Mouse (Mus musculus) stomach, embryonic 15.5 days (tissue): ENCODE measurements around the gene Clybl. TPM values are rescaled to one million over a fixed set of nuclear protein-coding genes. Genes with fewer than 3 reads are reported as not detected.

ENCODE experiments used
- ATAC-seq: fragments of 200-750 bp; cut with Nextera tagmentation; 2 replicates; pipeline ENCODE4 v1.8.0; 2017; ENCODE audit warnings: low read depth, moderate number of reproducible peaks, moderate TSS enrichment; ENCODE audit not compliant: insufficient read depth, low FRiP score
- H3K27ac ChIP-seq: fragments of 300-500 bp; sonication (generic); 2 replicates; pipeline ENCODE4 v1.5.1; 2015; ENCODE audit warnings: mild to moderate bottlenecking, inconsistent platforms
- H3K27me3 ChIP-seq: fragments of 300-500 bp; sonication (generic); replicated peaks from 2 replicates; pipeline ENCODE4 v1.6.1; 2015; ENCODE audit warnings: inconsistent platforms
- H3K36me3 ChIP-seq: fragments of 300-500 bp; sonication (generic); 2 replicates; pipeline ENCODE4 v1.6.1; 2015; ENCODE audit warnings: inconsistent platforms
- H3K4me1 ChIP-seq: fragments of 300-500 bp; sonication (generic); 2 replicates; pipeline ENCODE4 v1.6.1; 2015; ENCODE audit warnings: inconsistent platforms
- H3K4me2 ChIP-seq: fragments of 300-500 bp; sonication (generic); 2 replicates; pipeline ENCODE4 v1.6.1; 2015; ENCODE audit warnings: mild to moderate bottlenecking, inconsistent platforms
- H3K4me3 ChIP-seq: fragments of 300-500 bp; sonication (generic); replicated peaks from 2 replicates; pipeline ENCODE4 v1.5.1; 2015; ENCODE audit warnings: inconsistent platforms
- H3K9ac ChIP-seq: fragments of 300-500 bp; sonication (generic); 2 replicates; pipeline ENCODE4 v1.6.1; 2015; ENCODE audit warnings: inconsistent platforms
- H3K9me3 ChIP-seq: fragments of 300-500 bp; sonication (generic); 2 replicates; pipeline ENCODE4 v1.6.1; 2016; ENCODE audit warnings: inconsistent platforms
- WGBS: fragments of 180-500 bp; shearing (Covaris S2); methylation state at CpG from one replicate; pipeline ENCODE4 v1.1.7; 2015; 5-methylcytosine and 5-hydroxymethylcytosine counted together
- polyA plus RNA-seq: library from polyadenylated mRNA; unstranded; fragments of >200 nt; fragmentation: Nextera tagmentation; extraction: Ambion mirVana; gene quantifications from 2 replicates; pipeline ENCODE4 v1.2.1, GENCODE M21; 2015

Clybl gene
- polyA plus RNA-seq = 25.1 and 25.4 TPM in 2 replicates

GRCm38 (mm10) chr14:122181078-122181814 lies at the start of gene Clybl:
Gene Clybl, plus strand, starts transcription at chr14:122181704.
- no peaks in the 10 kb centered on the region for H3K36me3 ChIP-seq
- H3K9me3 ChIP-seq = no peaks in the 10 kb centered on the region
- H3K27me3 ChIP-seq = no peaks in the 10 kb centered on the region
- H3K4me1 ChIP-seq = peaks cover 8% of the 10 kb centered on the region; the same call in 1 of the 2 replicates
- 3% methylated on average over 45 of the region's 45 CpGs for WGBS
- peak within 1 kb of the TSS; percentile 71; the same call in 1 of the 2 replicates for H3K9ac ChIP-seq
- H3K27ac ChIP-seq = peak within 1 kb of the TSS; percentile 31; the same call in 1 of the 2 replicates
- peak within 1 kb of the TSS; percentile 83 for H3K4me3 ChIP-seq
- peak within 1 kb of the TSS; percentile 74 for H3K4me2 ChIP-seq
- peak; percentile 100 for ATAC-seq

DNA sequence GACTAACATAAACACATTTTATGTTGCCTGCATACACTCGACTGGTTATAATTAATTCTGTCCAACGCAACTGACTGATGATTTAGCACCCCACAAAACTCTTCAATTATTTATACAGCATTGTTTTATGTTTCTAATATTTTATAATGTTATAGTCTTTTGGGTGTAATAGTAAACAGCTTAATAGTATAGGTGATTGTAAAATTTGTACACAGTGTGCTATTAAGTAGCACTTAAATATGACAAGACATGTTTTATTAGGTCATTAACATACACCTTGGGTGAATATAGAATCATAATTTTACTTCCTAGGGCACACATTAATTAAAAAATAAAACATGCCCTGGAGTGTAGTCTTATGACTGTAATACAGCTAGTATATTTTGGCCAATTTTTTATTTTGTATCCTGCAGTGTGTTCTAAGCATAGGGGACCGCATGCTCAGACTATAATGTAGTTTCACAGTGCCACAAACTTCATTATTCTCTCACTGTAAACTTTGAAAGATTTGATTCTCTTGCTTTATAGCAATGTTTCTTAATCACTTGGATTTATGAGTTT lies 45.1 kb upstream of the Clybl start:
- no peak overlapping the region for H3K4me3 ChIP-seq
- no peak overlapping the region for H3K9ac ChIP-seq
- no peaks in the 10 kb centered on the region for H3K9me3 ChIP-seq
- H3K27me3 ChIP-seq = no peaks in the 10 kb centered on the region
- H3K27ac ChIP-seq = no peak overlapping the region
- H3K4me2 ChIP-seq = no peak overlapping the region
- no peaks in the 10 kb centered on the region for H3K4me1 ChIP-seq
- no peak for ATAC-seq
- peaks cover 13% of the 10 kb centered on the region for H3K36me3 ChIP-seq
- 81% methylated on average over 3 of the region's 3 CpGs for WGBS

GRCm38 (mm10) chr14:122137234-122137633 lies 44.3 kb upstream of the Clybl start:
- Histone ChIP-seq H3K9ac (no peak overlapping the region), H3K27me3 (no peaks in the 10 kb centered on the region), H3K4me1 (no peaks in the 10 kb centered on the region), H3K9me3 (no peaks in the 10 kb centered on the region), H3K27ac (no peak overlapping the region), H3K4me2 (no peak overlapping the region), H3K4me3 (no peak overlapping the region), H3K36me3 (peaks cover 13% of the 10 kb centered on the region)
- no peak for ATAC-seq
- WGBS = 55% methylated on average over 7 of the region's 7 CpGs

DNA sequence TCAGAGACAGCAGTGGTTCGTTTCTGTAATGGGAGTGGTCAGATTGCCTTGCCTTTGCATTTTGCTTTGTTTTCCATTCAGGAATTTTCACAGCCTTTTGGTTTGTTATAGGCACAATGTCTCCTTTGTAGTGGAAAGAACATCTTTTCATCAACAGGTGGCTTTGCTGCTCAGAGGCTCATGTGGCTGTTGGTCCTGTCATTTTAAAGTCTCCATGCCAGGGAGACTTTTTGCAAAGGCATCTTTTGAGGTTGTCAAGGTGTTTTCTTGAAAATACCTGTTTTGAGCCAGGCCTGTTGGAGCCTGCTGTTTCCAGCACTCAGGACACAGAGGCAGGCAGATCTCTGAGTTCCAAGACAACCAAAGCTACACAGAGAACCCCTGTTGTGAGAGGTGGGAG lies 41.4 kb upstream of the Clybl start:
- H3K36me3 ChIP-seq = peaks cover 13% of the 10 kb centered on the region
- WGBS = 63% methylated on average over 1 of the region's 1 CpGs

GRCm38 (mm10) chr14:122143585-122144269 lies 37.8 kb upstream of the Clybl start:
- no peak overlapping the region for H3K27ac ChIP-seq
- no peak overlapping the region for H3K4me2 ChIP-seq
- H3K4me3 ChIP-seq = no peak overlapping the region
- H3K27me3 ChIP-seq = no peaks in the 10 kb centered on the region
- H3K36me3 ChIP-seq = peaks cover 22% of the 10 kb centered on the region
- no peaks in the 10 kb centered on the region; the same call in 1 of the 2 replicates for H3K4me1 ChIP-seq
- H3K9me3 ChIP-seq = no peaks in the 10 kb centered on the region
- ATAC-seq = no peak
- H3K9ac ChIP-seq = no peak overlapping the region
- 70% methylated on average over 4 of the region's 4 CpGs for WGBS

More for the DNA sequence above, 41.4 kb upstream of the Clybl start:
- Histone ChIP-seq H3K27ac (no peak overlapping the region), H3K9me3 (no peaks in the 10 kb centered on the region), H3K4me3 (no peak overlapping the region), H3K9ac (no peak overlapping the region), H3K4me2 (no peak overlapping the region), H3K27me3 (no peaks in the 10 kb centered on the region), H3K4me1 (no peaks in the 10 kb centered on the region; the same call in 1 of the 2 replicates)
- no peak for ATAC-seq

- H3K9me3 ChIP-seq = no peaks in the 10 kb centered on the region
- no peak overlapping the region for H3K9ac ChIP-seq
- H3K36me3 ChIP-seq = peaks cover 27% of the 10 kb centered on the region
Observed at GRCm38 (mm10) chr14:122145374-122145773, 36.1 kb upstream of the Clybl start.

GRCm38 (mm10) chr14:122150616-122151015 lies 30.9 kb upstream of the Clybl start:
- H3K27me3 ChIP-seq = no peaks in the 10 kb centered on the region
- 89% methylated on average over 5 of the region's 5 CpGs for WGBS
- H3K36me3 ChIP-seq = peaks cover 26% of the 10 kb centered on the region; the same call in 1 of the 2 replicates
- no peak overlapping the region for H3K9ac ChIP-seq
- H3K4me1 ChIP-seq = no peaks in the 10 kb centered on the region
- H3K4me2 ChIP-seq = no peak overlapping the region
- H3K27ac ChIP-seq = no peak overlapping the region
- ATAC-seq = no peak
- no peaks in the 10 kb centered on the region for H3K9me3 ChIP-seq
- H3K4me3 ChIP-seq = no peak overlapping the region

More at GRCm38 (mm10) chr14:122145374-122145773, 36.1 kb upstream of the Clybl start:
- 64% methylated on average over 1 of the region's 1 CpGs for WGBS
- no peak overlapping the region for H3K4me2 ChIP-seq
- no peak for ATAC-seq
- H3K27ac ChIP-seq = no peak overlapping the region
- H3K4me1 ChIP-seq = no peaks in the 10 kb centered on the region; the same call in 1 of the 2 replicates
- H3K4me3 ChIP-seq = no peak overlapping the region
- H3K27me3 ChIP-seq = no peaks in the 10 kb centered on the region

GRCm38 (mm10) chr14:122157738-122158137 lies 23.8 kb upstream of the Clybl start:
- Histone ChIP-seq H3K4me3 (no peak overlapping the region), H3K4me1 (no peaks in the 10 kb centered on the region), H3K27ac (no peak overlapping the region), H3K4me2 (no peak overlapping the region), H3K9me3 (no peaks in the 10 kb centered on the region), H3K36me3 (peaks cover 5% of the 10 kb centered on the region; the same call in 1 of the 2 replicates), H3K9ac (no peak overlapping the region), H3K27me3 (no peaks in the 10 kb centered on the region)
- 90% methylated on average over 7 of the region's 7 CpGs for WGBS
- no peak for ATAC-seq

DNA sequence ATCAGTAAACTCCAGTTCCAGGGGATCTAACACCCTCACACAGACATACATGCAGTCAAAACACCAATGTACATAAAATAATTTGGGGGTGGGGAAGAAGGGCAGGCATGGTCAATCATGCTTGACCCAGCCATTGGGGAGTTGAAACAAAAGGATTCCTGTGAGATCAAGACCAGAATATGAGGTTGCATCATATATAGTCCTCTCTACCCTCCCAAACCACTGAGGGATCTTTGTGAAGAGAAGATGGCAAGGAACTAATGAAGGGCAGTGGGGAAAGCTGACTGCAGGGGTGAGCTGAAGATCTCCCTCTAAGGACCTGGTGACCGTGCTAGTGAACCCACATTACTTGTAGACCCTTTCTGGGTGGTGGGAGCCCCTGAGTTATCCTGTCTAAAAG lies 20.6 kb upstream of the Clybl start:
- 0 out of 2 replicates have a peak, but pooled peaks cover under 1% of the 10 kb centered on the region for H3K36me3 ChIP-seq
- H3K4me1 ChIP-seq = no peaks in the 10 kb centered on the region
- no peak overlapping the region for H3K9ac ChIP-seq
- H3K9me3 ChIP-seq = no peaks in the 10 kb centered on the region
- no peak for ATAC-seq
- no peak overlapping the region for H3K4me2 ChIP-seq
- no peak overlapping the region for H3K4me3 ChIP-seq
- H3K27me3 ChIP-seq = no peaks in the 10 kb centered on the region
- no peak overlapping the region for H3K27ac ChIP-seq
- WGBS = 97% methylated on average over 1 of the region's 1 CpGs

DNA sequence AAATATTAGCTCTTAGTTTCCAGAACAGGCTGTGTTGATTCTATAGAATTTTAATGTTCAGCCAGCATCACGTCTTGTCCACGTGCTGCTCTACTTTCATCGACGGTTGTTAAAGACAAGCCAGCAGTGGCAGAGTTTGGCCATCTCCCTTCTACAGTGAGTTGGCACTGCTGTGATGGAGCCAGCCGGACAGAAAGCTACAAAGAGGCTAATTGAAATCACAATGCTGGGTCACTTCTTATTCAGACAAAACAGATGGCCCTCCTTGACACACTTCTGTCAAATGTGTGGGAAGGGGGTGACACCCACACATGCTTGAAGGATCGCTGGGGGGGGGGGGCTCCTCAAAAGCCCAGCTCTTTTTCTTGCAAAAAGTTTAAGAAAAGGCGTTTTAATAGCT lies 12.6 kb upstream of the Clybl start:
- Histone ChIP-seq H3K4me1 (no peaks in the 10 kb centered on the region), H3K9me3 (no peaks in the 10 kb centered on the region), H3K4me3 (no peak overlapping the region), H3K9ac (no peak overlapping the region), H3K27ac (no peak overlapping the region), H3K27me3 (no peaks in the 10 kb centered on the region), H3K4me2 (no peak overlapping the region), H3K36me3 (no peaks in the 10 kb centered on the region)
- ATAC-seq = no peak
- WGBS = 80% methylated on average over 7 of the region's 7 CpGs

DNA sequence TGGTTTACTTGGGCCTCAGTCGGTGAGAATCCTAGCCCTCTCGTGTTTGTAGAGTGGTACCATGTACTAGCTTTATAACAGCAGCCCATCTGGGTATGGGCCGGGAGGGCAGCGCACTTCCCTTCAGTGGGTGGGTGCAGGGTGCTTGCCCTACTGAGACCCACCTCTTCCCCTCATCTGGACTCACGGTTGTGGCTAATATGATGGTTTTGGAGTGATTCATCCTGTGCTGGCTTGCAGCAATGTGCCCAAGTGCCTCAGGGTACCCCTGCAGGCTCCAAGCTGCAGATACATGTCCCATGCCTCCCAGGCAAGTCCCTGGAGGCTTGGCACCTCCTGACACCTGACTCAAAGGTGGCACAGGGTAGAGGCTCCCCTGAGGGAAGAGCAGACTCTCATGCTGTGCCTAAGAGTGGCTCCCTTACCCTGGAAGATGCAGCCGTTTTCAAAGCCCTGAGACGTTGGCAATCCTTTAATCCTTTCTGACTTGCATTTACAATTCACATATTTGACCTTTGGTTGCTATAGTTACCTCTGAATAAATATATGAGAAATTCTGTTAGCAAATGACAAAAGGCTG lies 11.2 kb upstream of the Clybl start:
- no peak overlapping the region for H3K4me3 ChIP-seq
- ATAC-seq = no peak
- no peaks in the 10 kb centered on the region for H3K9me3 ChIP-seq
- H3K4me1 ChIP-seq = no peaks in the 10 kb centered on the region
- H3K27me3 ChIP-seq = no peaks in the 10 kb centered on the region
- 64% methylated on average over 7 of the region's 7 CpGs for WGBS
- H3K4me2 ChIP-seq = no peak overlapping the region
- H3K36me3 ChIP-seq = no peaks in the 10 kb centered on the region
- no peak overlapping the region for H3K9ac ChIP-seq
- no peak overlapping the region for H3K27ac ChIP-seq
